Mouse (Mus musculus): ENCODE data around the gene Unc80. TPM values are rescaled to one million over a fixed set of nuclear protein-coding genes. Genes with fewer than 3 reads are reported as not detected.

Gene Unc80
- polyA plus RNA-seq (2015; fragmentation: Illumina TruSeq; extraction: RNeasy Lipid Tissue Mini Kit (QIAGEN cat#74804); ENCODE audit: insufficient read depth, low read depth, low replicate concordance) = 2.7 TPM

DNA sequence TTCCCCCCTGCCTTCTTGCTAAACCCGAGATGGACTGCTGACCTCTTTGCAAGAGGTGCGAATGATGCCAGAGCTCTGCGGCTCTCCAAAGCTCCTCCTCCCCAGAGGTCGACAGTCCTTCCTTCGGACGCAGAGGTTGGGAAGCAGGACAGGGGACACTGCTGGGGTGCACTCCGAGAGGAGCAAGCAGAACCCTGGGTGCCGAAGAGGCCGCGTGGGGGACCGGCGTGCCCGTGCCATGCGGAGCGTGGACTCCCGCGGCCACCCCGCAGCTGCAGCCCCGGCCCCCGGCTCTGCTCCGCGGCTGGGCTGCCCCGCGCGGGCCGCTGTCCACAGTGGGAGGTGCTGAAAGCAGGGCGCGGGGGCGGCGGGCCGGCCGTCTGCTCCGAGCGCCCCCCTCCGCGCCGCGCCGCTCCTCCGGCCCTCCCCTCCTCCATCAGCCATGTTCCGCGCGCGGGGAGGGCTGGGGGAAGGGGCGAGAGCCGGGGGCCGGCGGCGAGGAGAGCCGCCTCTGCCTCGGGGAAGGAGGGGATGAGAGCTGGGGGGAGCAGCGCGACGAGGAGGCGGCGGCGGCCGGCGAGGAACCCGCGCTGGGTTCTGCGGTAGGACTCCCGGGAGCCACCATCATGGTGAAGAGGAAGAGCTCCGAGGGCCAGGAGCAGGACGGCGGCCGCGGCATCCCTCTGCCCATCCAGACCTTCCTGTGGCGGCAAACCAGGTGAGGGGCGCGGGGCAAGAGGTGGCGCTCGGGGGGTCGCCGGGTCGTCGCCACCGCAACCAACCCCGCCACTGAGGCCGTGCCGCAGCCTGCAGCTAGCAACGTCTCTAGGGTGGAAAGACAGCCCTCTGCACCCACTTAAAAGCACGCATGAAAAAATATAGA is at the start of gene Unc80:
Gene Unc80, plus strand, starts transcription at position 547 of the 883 bp plus-strand sequence.

DNA sequence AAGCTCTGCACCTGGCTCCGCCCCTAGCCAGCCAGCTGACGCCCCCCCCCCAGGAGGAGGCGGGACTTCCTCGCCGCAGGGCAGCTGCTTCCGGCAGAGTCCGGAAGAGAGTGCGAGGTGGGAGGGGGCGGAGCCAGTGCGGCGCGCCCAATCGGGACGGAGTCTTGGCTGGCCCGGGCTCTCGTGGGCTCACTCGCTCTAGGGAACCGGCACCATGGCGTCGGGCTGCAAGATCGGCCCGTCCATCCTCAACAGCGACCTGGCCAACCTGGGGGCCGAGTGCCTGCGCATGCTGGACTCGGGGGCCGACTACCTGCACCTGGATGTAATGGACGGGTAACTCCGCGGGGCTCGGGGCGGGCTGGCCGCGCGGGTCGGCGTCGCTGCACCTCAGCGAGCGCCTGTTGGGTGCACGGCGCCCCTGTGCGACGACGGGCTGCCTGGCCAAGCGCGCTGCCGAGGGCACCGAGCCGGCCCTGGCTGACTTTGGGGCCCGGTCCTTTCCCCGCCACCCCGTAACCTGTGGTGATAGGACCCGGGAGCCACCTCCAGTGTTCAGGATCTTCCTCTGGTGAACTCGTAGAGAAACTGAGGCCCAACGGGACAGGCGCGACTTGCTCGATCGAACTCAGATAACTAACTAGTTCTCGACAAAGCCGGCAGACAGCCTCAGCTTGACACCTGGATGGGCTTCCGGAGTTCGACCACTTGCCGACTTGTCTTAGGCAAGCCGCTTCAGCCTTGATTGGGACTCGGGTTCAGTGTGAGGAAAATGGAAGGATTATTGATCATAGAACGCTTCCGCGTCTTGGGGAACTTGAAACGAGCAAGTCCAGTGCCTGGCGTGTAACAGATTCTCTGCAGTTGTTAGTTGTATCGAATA is 232.8 kb downstream of the Unc80 start, which contains the start of gene Rpe:
Gene Rpe, plus strand, starts transcription at position 139 of the 883 bp plus-strand sequence.

Other genes with a start within 250 kb of the Unc80 start
- gene Rpe, start 232.5 kb downstream of the Unc80 start, polyA plus RNA-seq (2015; fragmentation: Illumina TruSeq; extraction: RNeasy Lipid Tissue Mini Kit (QIAGEN cat#74804); ENCODE audit: insufficient read depth, low read depth, low replicate concordance) = 4.2 TPM

All from pancreas, adult 10 weeks (tissue).